Comparison of ENCODE assay signal across 21 mouse cellular contexts in genomic region chr5:125985356-125985755, GRCm38 (mm10).
DNase-seq lines count a peak whose midpoint lies in the region; ATAC-seq and TF ChIP-seq lines count a peak whose summit lies in the region.
"Had no signal": no experiment of that assay in that cellular context is flagged by ENCODE, and none has a peak within 500 bp of the region (broad histone marks: within the 10 kb centered on the region; RNA-seq: fewer than 3 reads in every experiment).

No protein-coding gene starts in this region.

- no peak overlapping the region for H3K4me2 ChIP-seq in forebrain, embryonic 14.5 days (ENCODE audit: low read length)
- no peak overlapping the region for H3K4me2 ChIP-seq in forebrain, postnatal 0 days (ENCODE audit: low read depth)
- no peak overlapping the region for H3K4me2 ChIP-seq in hindbrain, embryonic 11.5 days (replicated peaks; ENCODE audit: low read depth, low read length)
- no peak overlapping the region for H3K4me2 ChIP-seq in hindbrain, postnatal 0 days (ENCODE audit: low read depth, low read length)
- H3K4me2 ChIP-seq: embryonic facial prominence, embryonic 12.5 days; forebrain, embryonic 13.5 days had no signal

- no peaks in the 10 kb centered on the region for H3K9me3 ChIP-seq in forebrain, embryonic 14.5 days (replicated peaks; ENCODE audit: control insufficient read depth, low read length)
- H3K9me3 ChIP-seq in forebrain, postnatal 0 days (ENCODE audit: low read length): no peaks in the 10 kb centered on the region
- no peaks in the 10 kb centered on the region for H3K9me3 ChIP-seq in hindbrain, embryonic 11.5 days (ENCODE audit: control insufficient read depth, low read length)
- H3K9me3 ChIP-seq in hindbrain, postnatal 0 days (ENCODE audit: low read length): no peaks in the 10 kb centered on the region
- H3K9me3 ChIP-seq: embryonic facial prominence, embryonic 10.5 days; embryonic facial prominence, embryonic 12.5 days; forebrain, embryonic 13.5 days had no signal

- no peak overlapping the region for H3K9ac ChIP-seq in forebrain, embryonic 14.5 days (ENCODE audit: low read length)
- H3K9ac ChIP-seq in forebrain, postnatal 0 days: no peak overlapping the region
- H3K9ac ChIP-seq in hindbrain, embryonic 11.5 days (ENCODE audit: low read depth, low read length): no peak overlapping the region
- H3K9ac ChIP-seq in hindbrain, postnatal 0 days (replicated peaks; ENCODE audit: low read length): no peak overlapping the region
- H3K9ac ChIP-seq: embryonic facial prominence, embryonic 12.5 days; forebrain, embryonic 13.5 days had no signal

- H3K27ac ChIP-seq in forebrain, embryonic 14.5 days (ENCODE audit: low read depth, low read length): no peak overlapping the region
- H3K27ac ChIP-seq in forebrain, postnatal 0 days (ENCODE audit: low read depth, low read length): no peak overlapping the region
- H3K27ac ChIP-seq in hindbrain, embryonic 11.5 days (ENCODE audit: low read depth, low read length): no peak overlapping the region
- H3K27ac ChIP-seq in hindbrain, postnatal 0 days: no peak overlapping the region
- H3K27ac ChIP-seq: embryonic facial prominence, embryonic 10.5 days; embryonic facial prominence, embryonic 12.5 days had no signal

- H3K4me1 ChIP-seq in forebrain, embryonic 14.5 days (ENCODE audit: control insufficient read depth, insufficient read depth, low read length): no peaks in the 10 kb centered on the region
- H3K4me1 ChIP-seq in forebrain, postnatal 0 days (ENCODE audit: insufficient read depth): no peaks in the 10 kb centered on the region
- no peaks in the 10 kb centered on the region for H3K4me1 ChIP-seq in hindbrain, embryonic 11.5 days (replicated peaks; ENCODE audit: control insufficient read depth, insufficient read depth, low read length)
- H3K4me1 ChIP-seq in hindbrain, postnatal 0 days (ENCODE audit: insufficient read depth, low read length): no peaks in the 10 kb centered on the region
- H3K4me1 ChIP-seq: embryonic facial prominence, embryonic 10.5 days; embryonic facial prominence, embryonic 12.5 days had no signal

- no peak for TF ChIP-seq POLR2A in brain, embryonic 14.5 days (IDR thresholded peaks at IDR 0.05; ENCODE audit: borderline replicate concordance, extremely low read depth, insufficient read depth, insufficient read length, poor library complexity, severe bottlenecking)

- H3K36me3 ChIP-seq in forebrain, embryonic 14.5 days (ENCODE audit: control insufficient read depth, insufficient read depth, low read length): no peaks in the 10 kb centered on the region
- H3K36me3 ChIP-seq in forebrain, postnatal 0 days (ENCODE audit: insufficient read depth): no peaks in the 10 kb centered on the region
- no peaks in the 10 kb centered on the region for H3K36me3 ChIP-seq in hindbrain, embryonic 11.5 days (ENCODE audit: control insufficient read depth, insufficient read depth, low read length)
- no peaks in the 10 kb centered on the region for H3K36me3 ChIP-seq in hindbrain, postnatal 0 days (ENCODE audit: insufficient read depth, low read length)
- H3K36me3 ChIP-seq: embryonic facial prominence, embryonic 10.5 days; embryonic facial prominence, embryonic 12.5 days had no signal

- DNase-seq in forebrain, embryonic 14.5 days (ENCODE audit: low spot score): peak; percentile 59
- no peak for DNase-seq in forebrain, postnatal 0 days
- DNase-seq in hindbrain, embryonic 11.5 days (ENCODE audit: low spot score): peak; percentile 29
- DNase-seq in hindbrain, postnatal 0 days (ENCODE audit: low spot score): no peak
- DNase-seq in brain, embryonic 14.5 days (ENCODE audit: low read depth): peak; percentile 63
- DNase-seq in retina, embryonic 14.5 days (ENCODE audit: low spot score): peak; percentile 11
- DNase-seq in lung, postnatal 36 days: no peak
- no peak for DNase-seq in urinary bladder, postnatal 36 days (ENCODE audit: low spot score in 2 of 2)
- DNase-seq: adrenal gland, adult 2 months; adrenal gland, postnatal 10 days; adrenal gland, postnatal 25 days; cerebellum, adult 11-12 months; cerebellum, adult 2 months; cerebellum, adult 9-10 months; cerebellum, postnatal 10 days; cerebellum, postnatal 25 days; embryo, embryonic 11 days had no signal

- no peak for ATAC-seq in forebrain, embryonic 14.5 days
- ATAC-seq in forebrain, postnatal 0 days: no peak
- peak; percentile 45; the same call in 1 of the 2 replicates for ATAC-seq in hindbrain, embryonic 11.5 days (ENCODE audit: low FRiP score)
- ATAC-seq in hindbrain, postnatal 0 days: no peak
- ATAC-seq: forebrain, embryonic 13.5 days; forebrain, embryonic 16.5 days had no signal

- no peak for TF ChIP-seq CTCF in forebrain, postnatal 0 days (IDR thresholded peaks at IDR 0.05; ENCODE audit: low read depth)
- no peak for TF ChIP-seq CTCF in hindbrain, postnatal 0 days (IDR thresholded peaks at IDR 0.05; ENCODE audit: low read depth)
- no peak for TF ChIP-seq CTCF in brain, embryonic 14.5 days (IDR thresholded peaks at IDR 0.05; ENCODE audit: borderline replicate concordance, extremely low read depth, insufficient read depth, insufficient read length)

- no peak overlapping the region for H3K4me3 ChIP-seq in forebrain, embryonic 14.5 days (ENCODE audit: low read depth, low read length)
- H3K4me3 ChIP-seq in forebrain, postnatal 0 days (ENCODE audit: low read depth, low read length): no peak overlapping the region
- H3K4me3 ChIP-seq in hindbrain, embryonic 11.5 days (ENCODE audit: low read depth, low read length): no peak overlapping the region
- no peak overlapping the region for H3K4me3 ChIP-seq in hindbrain, postnatal 0 days (ENCODE audit: low read length)
- H3K4me3 ChIP-seq: embryonic facial prominence, embryonic 10.5 days; embryonic facial prominence, embryonic 12.5 days; forebrain, embryonic 13.5 days had no signal

- H3K27me3 ChIP-seq in forebrain, embryonic 14.5 days (replicated peaks; ENCODE audit: control insufficient read depth, insufficient read depth, low read length): no peaks in the 10 kb centered on the region
- no peaks in the 10 kb centered on the region for H3K27me3 ChIP-seq in forebrain, postnatal 0 days (ENCODE audit: insufficient read depth, low read length)
- no peaks in the 10 kb centered on the region for H3K27me3 ChIP-seq in hindbrain, embryonic 11.5 days (ENCODE audit: control insufficient read depth, insufficient read depth, low read length)
- no peaks in the 10 kb centered on the region for H3K27me3 ChIP-seq in hindbrain, postnatal 0 days (ENCODE audit: insufficient read depth, low read length)
- H3K27me3 ChIP-seq: embryonic facial prominence, embryonic 12.5 days; forebrain, embryonic 13.5 days had no signal

Comparison
In these comparisons a context has a peak if more than half of its experiments do, and no peak if none do; other contexts are left out.
1. DNase-seq: peak in forebrain, embryonic 14.5 days (single experiment), hindbrain, embryonic 11.5 days (single experiment), brain, embryonic 14.5 days (single experiment) and retina, embryonic 14.5 days (single experiment); none in forebrain, postnatal 0 days (single experiment), hindbrain, postnatal 0 days (single experiment), lung, postnatal 36 days (single experiment) and urinary bladder, postnatal 36 days (0 of 2).